Mouse (Mus musculus) olfactory bulb, adult 2 months (tissue): ENCODE measurements around the gene Rpap1.

ENCODE experiments used
- CTCF ChIP-seq: fragments of 200-500 bp; IDR thresholded peaks from 2 replicates; pipeline ENCODE4 v1.5.1; 2012; ENCODE audit warnings: low read depth, mild to moderate bottlenecking, low read length, moderate library complexity; ENCODE audit not compliant: insufficient read depth
- POLR2A ChIP-seq: fragments of 200-500 bp; IDR thresholded peaks from 2 replicates; pipeline ENCODE4 v1.6.1; 2012; ENCODE audit warnings: mild to moderate bottlenecking, low read depth, low read length, moderate library complexity; ENCODE audit not compliant: insufficient read depth

DNA sequence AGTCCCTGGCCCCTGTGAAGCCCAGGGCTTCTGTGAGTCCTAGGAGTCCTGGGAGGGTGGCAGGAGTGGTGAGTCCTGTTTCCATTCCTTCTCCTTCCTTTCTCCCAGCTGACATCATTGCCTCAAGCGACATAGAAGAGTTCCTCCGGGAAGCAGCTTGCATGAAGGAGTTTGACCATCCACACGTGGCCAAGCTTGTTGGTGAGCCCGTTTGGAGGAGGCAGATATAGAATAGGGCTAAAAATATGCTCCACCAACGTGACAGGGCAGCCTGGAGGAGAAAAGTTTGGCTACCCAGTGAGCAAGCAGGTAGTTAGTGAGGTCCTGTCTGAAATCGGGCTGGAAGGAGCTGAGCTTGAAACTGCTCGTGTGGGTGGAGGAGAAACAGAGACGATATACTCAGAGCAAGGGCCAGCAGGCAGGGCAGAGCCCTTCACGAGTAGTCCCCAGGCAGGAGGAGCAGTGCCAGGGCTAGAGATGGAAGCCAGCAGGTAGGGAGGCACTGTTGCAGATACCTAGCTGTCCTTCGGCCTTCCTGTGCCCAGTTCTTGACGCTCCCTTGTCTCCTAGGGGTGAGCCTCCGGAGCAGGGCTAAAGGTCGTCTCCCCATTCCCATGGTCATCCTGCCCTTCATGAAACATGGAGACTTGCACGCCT, 24.3 kb upstream of the Rpap1 start:
- TF ChIP-seq CTCF = no peak
- no peak for TF ChIP-seq POLR2A
